Comparison of ENCODE assay signal across 10 mouse cellular contexts in genomic region chr9:64231171-64231570, GRCm38 (mm10). TPM values are rescaled to one million over a fixed set of nuclear protein-coding genes. Genes with fewer than 3 reads are reported as not detected.
A peak's percentile ranks its signal among the peaks of the same experiment; 100 is the strongest.
DNase-seq lines count a peak whose midpoint lies in the region; ATAC-seq lines count a peak whose summit lies in the region.
"Had no signal": no experiment of that assay in that cellular context is flagged by ENCODE, and none has a peak within 500 bp of the region (broad histone marks: within the 10 kb centered on the region; RNA-seq: fewer than 3 reads in every experiment).

No protein-coding gene starts in this region.

- H3K36me3 ChIP-seq in midbrain, embryonic 14.5 days (ENCODE audit: control insufficient read depth, insufficient read depth, low read length): no peaks in the 10 kb centered on the region
- H3K36me3 ChIP-seq in midbrain, embryonic 10.5 days: peaks cover 15% of the 10 kb centered on the region
- H3K36me3 ChIP-seq in stomach, embryonic 15.5 days: peaks cover 2% of the 10 kb centered on the region; the same call in 1 of the 2 replicates

- H3K9ac ChIP-seq in midbrain, embryonic 14.5 days (replicated peaks; ENCODE audit: low read length): 0 out of 2 replicates have a peak overlapping the region, but pooled peaks have one; percentile 6
- H3K9ac ChIP-seq in stomach, embryonic 15.5 days: no peak overlapping the region
- H3K9ac ChIP-seq: liver, embryonic 15.5 days had no signal

- ATAC-seq in midbrain, embryonic 14.5 days (ENCODE audit: low FRiP score, low TSS enrichment): no peak
- no peak for ATAC-seq in stomach, embryonic 15.5 days (ENCODE audit: insufficient read depth, low FRiP score, low read depth)

- H3K9me3 ChIP-seq in midbrain, embryonic 14.5 days (ENCODE audit: control insufficient read depth, low read length): no peaks in the 10 kb centered on the region
- H3K9me3 ChIP-seq in midbrain, embryonic 10.5 days (replicated peaks): no peaks in the 10 kb centered on the region
- no peaks in the 10 kb centered on the region for H3K9me3 ChIP-seq in stomach, embryonic 15.5 days
- H3K9me3 ChIP-seq: liver, embryonic 15.5 days had no signal

- no peaks in the 10 kb centered on the region for H3K27me3 ChIP-seq in midbrain, embryonic 14.5 days (ENCODE audit: control insufficient read depth, insufficient read depth, low read length)
- H3K27me3 ChIP-seq in midbrain, embryonic 10.5 days (ENCODE audit: low read depth, poor library complexity, severe bottlenecking): no peaks in the 10 kb centered on the region
- no peaks in the 10 kb centered on the region for H3K27me3 ChIP-seq in stomach, embryonic 15.5 days (replicated peaks)
- H3K27me3 ChIP-seq: liver, embryonic 15.5 days had no signal

- DNase-seq in adrenal gland, postnatal 14 days: peak; percentile 13
- no peak for DNase-seq in adrenal gland, adult 8-10 months
- no peak for DNase-seq in midbrain, embryonic 14.5 days
- no peak for DNase-seq in midbrain, embryonic 10.5 days (ENCODE audit: low spot score)
- DNase-seq in kidney, adult 11 months: peak; percentile 46
- DNase-seq in layer of hippocampus, adult 9-11 months: no peak
- DNase-seq in embryo, embryonic 11 days: no peak
- DNase-seq: cerebellum, adult 9-10 months had no signal

- 85% methylated on average over 5 of the region's 5 CpGs for WGBS in midbrain, embryonic 14.5 days
- WGBS in midbrain, embryonic 10.5 days: 82% methylated on average over 5 of the region's 5 CpGs
- 38% methylated on average over 5 of the region's 5 CpGs for WGBS in stomach, embryonic 15.5 days

- H3K4me3 ChIP-seq in midbrain, embryonic 14.5 days (replicated peaks; ENCODE audit: low read depth, low read length): no peak overlapping the region
- no peak overlapping the region for H3K4me3 ChIP-seq in midbrain, embryonic 10.5 days
- H3K4me3 ChIP-seq in stomach, embryonic 15.5 days (replicated peaks): no peak overlapping the region
- H3K4me3 ChIP-seq: liver, embryonic 15.5 days had no signal

- 0 out of 2 replicates have a peak overlapping the region, but pooled peaks have one; percentile 5 for H3K27ac ChIP-seq in midbrain, embryonic 14.5 days (replicated peaks; ENCODE audit: low read depth, low read length)
- no peak overlapping the region for H3K27ac ChIP-seq in midbrain, embryonic 10.5 days (replicated peaks)
- H3K27ac ChIP-seq in stomach, embryonic 15.5 days: peak overlapping the region; percentile 72
- H3K27ac ChIP-seq: liver, embryonic 15.5 days had no signal

- H3K4me1 ChIP-seq in midbrain, embryonic 14.5 days (ENCODE audit: control insufficient read depth, insufficient read depth, low read length): no peaks in the 10 kb centered on the region
- peaks cover 11% of the 10 kb centered on the region; the same call in 1 of the 2 replicates for H3K4me1 ChIP-seq in midbrain, embryonic 10.5 days
- peaks cover 24% of the 10 kb centered on the region for H3K4me1 ChIP-seq in stomach, embryonic 15.5 days

- H3K4me2 ChIP-seq in midbrain, embryonic 14.5 days (ENCODE audit: low read length): no peak overlapping the region
- no peak overlapping the region for H3K4me2 ChIP-seq in stomach, embryonic 15.5 days
- H3K4me2 ChIP-seq: liver, embryonic 15.5 days had no signal

RNA-seq across cellular contexts. Expression of gene Uchl4, which starts 3.8 kb away (rescaled TPM):
- total RNA-seq in adrenal gland, postnatal 14 days (2021): 1.5 and 3.0 TPM in 2 replicates
- total RNA-seq in adrenal gland, adult 8-10 months (2022): 1 to 10 TPM; 1.5 to 2.7 (median 2.4) TPM
- polyA plus RNA-seq in midbrain, embryonic 14.5 days (2014; fragmentation: Nextera tagmentation; extraction: Ambion mirVana): 2.9 and 3.0 TPM in 2 replicates
- polyA plus RNA-seq in midbrain, embryonic 10.5 days (2016; fragmentation: Nextera tagmentation; extraction: Ambion mirVana): 3.0 and 3.1 TPM in 2 replicates
- polyA plus RNA-seq in stomach, embryonic 15.5 days (2015; fragmentation: Nextera tagmentation; extraction: Ambion mirVana): 3.2 and 5.0 TPM in 2 replicates

RNA-seq across cellular contexts. Expression of gene Map2k1, which starts 22.3 kb away (rescaled TPM):
- total RNA-seq in adrenal gland, postnatal 14 days (2021): 55.4 and 58.9 TPM in 2 replicates
- total RNA-seq in adrenal gland, adult 8-10 months (2022): 10 to 100 TPM; 83.4 to 93.7 (median 91.9) TPM
- 46.4 and 50.7 TPM in 2 replicates for polyA plus RNA-seq in midbrain, embryonic 14.5 days (2014; fragmentation: Nextera tagmentation; extraction: Ambion mirVana)
- polyA plus RNA-seq in midbrain, embryonic 10.5 days (2016; fragmentation: Nextera tagmentation; extraction: Ambion mirVana): 75.9 and 86.7 TPM in 2 replicates
- polyA plus RNA-seq in stomach, embryonic 15.5 days (2015; fragmentation: Nextera tagmentation; extraction: Ambion mirVana): 85.5 and 88.6 TPM in 2 replicates

RNA-seq across cellular contexts. Expression of gene Tipin, which starts 50.2 kb away (rescaled TPM):
- total RNA-seq in adrenal gland, postnatal 14 days (2021): 29.8 and 32.3 TPM in 2 replicates
- 10 to 100 TPM; 15.2 to 32.4 (median 20.6) TPM for total RNA-seq in adrenal gland, adult 8-10 months (2022)
- 79.8 and 103 TPM in 2 replicates for polyA plus RNA-seq in midbrain, embryonic 14.5 days (2014; fragmentation: Nextera tagmentation; extraction: Ambion mirVana)
- polyA plus RNA-seq in midbrain, embryonic 10.5 days (2016; fragmentation: Nextera tagmentation; extraction: Ambion mirVana): 274 and 311 TPM in 2 replicates
- polyA plus RNA-seq in stomach, embryonic 15.5 days (2015; fragmentation: Nextera tagmentation; extraction: Ambion mirVana): 182 and 194 TPM in 2 replicates

RNA-seq across cellular contexts. Expression of gene Snapc5, which starts 52.1 kb away (rescaled TPM):
- 20.4 and 22.9 TPM in 2 replicates for total RNA-seq in adrenal gland, postnatal 14 days (2021)
- 10 to 100 TPM; 22.0 to 28.1 (median 24.7) TPM for total RNA-seq in adrenal gland, adult 8-10 months (2022)
- 25.6 and 29.7 TPM in 2 replicates for polyA plus RNA-seq in midbrain, embryonic 14.5 days (2014; fragmentation: Nextera tagmentation; extraction: Ambion mirVana)
- polyA plus RNA-seq in midbrain, embryonic 10.5 days (2016; fragmentation: Nextera tagmentation; extraction: Ambion mirVana): 40.0 and 42.3 TPM in 2 replicates
- 31.1 and 32.8 TPM in 2 replicates for polyA plus RNA-seq in stomach, embryonic 15.5 days (2015; fragmentation: Nextera tagmentation; extraction: Ambion mirVana)

RNA-seq across cellular contexts. Expression of gene Rpl4, which starts 58.0 kb away (rescaled TPM):
- total RNA-seq in adrenal gland, postnatal 14 days (2021): 872 and 1,008 TPM in 2 replicates
- total RNA-seq in adrenal gland, adult 8-10 months (2022): 100 to 1,000 TPM; 875 to 953 (median 912) TPM
- polyA plus RNA-seq in midbrain, embryonic 14.5 days (2014; fragmentation: Nextera tagmentation; extraction: Ambion mirVana): 640 and 695 TPM in 2 replicates
- polyA plus RNA-seq in midbrain, embryonic 10.5 days (2016; fragmentation: Nextera tagmentation; extraction: Ambion mirVana): 1,053 and 1,229 TPM in 2 replicates
- polyA plus RNA-seq in stomach, embryonic 15.5 days (2015; fragmentation: Nextera tagmentation; extraction: Ambion mirVana): 1,181 and 1,204 TPM in 2 replicates

Comparison
In these comparisons a context has a peak if more than half of its experiments do, and no peak if none do; other contexts are left out.
1. DNase-seq: peak in adrenal gland, postnatal 14 days (single experiment) and kidney, adult 11 months (single experiment); none in adrenal gland, adult 8-10 months (single experiment), midbrain, embryonic 14.5 days (single experiment), midbrain, embryonic 10.5 days (single experiment), layer of hippocampus, adult 9-11 months (single experiment) and embryo, embryonic 11 days (single experiment).